Mouse (Mus musculus) heart, embryonic 10.5 days (tissue): Measurements from ENCODE around the gene Ppl. TPM values are rescaled to one million over a fixed set of nuclear protein-coding genes. Genes with fewer than 3 reads are reported as not detected.

Experiments
- DNase-seq: peaks from one replicate; pipeline ENCODE4 v3.0.0-alpha.2; 2017; ENCODE audit warnings: low spot score
- H3K27ac ChIP-seq: fragments of 300-500 bp; sonication (generic); 2 replicates; pipeline ENCODE4 v1.5.1; 2016; ENCODE audit warnings: mild to moderate bottlenecking
- H3K27me3 ChIP-seq: fragments of 300-500 bp; sonication (generic); 2 replicates; pipeline ENCODE4 v1.6.1; 2016; ENCODE audit warnings: mild to moderate bottlenecking; ENCODE audit not compliant: poor library complexity, insufficient read depth, severe bottlenecking
- H3K36me3 ChIP-seq: fragments of 300-500 bp; sonication (generic); 2 replicates; pipeline ENCODE4 v1.6.1; 2016; ENCODE audit warnings: mild to moderate bottlenecking, moderate library complexity
- H3K4me1 ChIP-seq: fragments of 300-500 bp; sonication (generic); 2 replicates; pipeline ENCODE4 v1.6.1; 2016; ENCODE audit warnings: mild to moderate bottlenecking
- H3K4me3 ChIP-seq: fragments of 300-500 bp; sonication (generic); 2 replicates; pipeline ENCODE4 v1.5.1; 2016; ENCODE audit warnings: mild to moderate bottlenecking, moderate library complexity
- H3K9me3 ChIP-seq: fragments of 300-500 bp; sonication (generic); 2 replicates; pipeline ENCODE4 v1.6.1; 2016; ENCODE audit warnings: mild to moderate bottlenecking, moderate library complexity
- WGBS: fragments of 180-500 bp; shearing (Covaris S2); methylation state at CpG from one replicate; pipeline ENCODE4 v1.1.7; 2016; 5-methylcytosine and 5-hydroxymethylcytosine counted together
- polyA plus RNA-seq: library from polyadenylated mRNA; unstranded; fragments of >200 nt; fragmentation: Nextera tagmentation; extraction: Ambion mirVana; gene quantifications from 2 replicates; pipeline ENCODE4 v1.2.1, GENCODE M21; 2016

The Ppl gene
- polyA plus RNA-seq, 1 experiment from 2014 or later: 2.7 TPM

DNA sequence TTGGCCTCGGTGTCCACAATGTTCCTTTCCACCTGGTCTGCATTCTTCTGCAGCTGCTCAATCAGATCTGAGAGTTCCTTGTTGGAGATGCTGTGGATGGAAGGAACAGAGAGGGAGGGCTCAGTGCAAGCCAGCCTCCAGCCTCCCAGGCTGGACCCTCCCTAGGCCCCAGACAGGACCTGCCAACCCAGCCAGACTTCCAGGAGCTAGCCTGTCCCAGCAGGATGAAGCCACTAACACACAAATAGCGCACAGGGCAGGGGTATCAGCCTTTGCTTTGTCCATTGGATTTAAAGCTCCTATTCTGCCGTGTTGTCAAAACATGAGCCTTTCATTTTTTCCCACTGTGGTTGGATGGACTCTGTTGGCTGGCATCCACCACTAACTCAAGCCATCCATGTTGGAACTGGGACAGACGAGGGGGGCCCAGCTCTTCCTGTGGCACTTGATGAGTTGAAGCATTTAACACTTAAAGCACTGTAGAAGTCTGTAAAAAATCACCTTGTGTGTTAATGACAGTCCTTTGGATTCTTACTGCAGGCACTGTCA lies 19.1 kb downstream of the Ppl start:
- H3K36me3 ChIP-seq: no peaks in the 10 kb centered on the region
- H3K4me3 ChIP-seq: no peak overlapping the region
- peaks cover 25% of the 10 kb centered on the region for H3K4me1 ChIP-seq
- no peak for DNase-seq
- peaks cover 6% of the 10 kb centered on the region; the same call in 1 of the 2 replicates for H3K27me3 ChIP-seq
- no peaks in the 10 kb centered on the region for H3K9me3 ChIP-seq
- 67% methylated on average over 4 of the region's 4 CpGs for WGBS
- H3K27ac ChIP-seq: no peak overlapping the region

- Histone ChIP-seq H3K9me3 (no peaks in the 10 kb centered on the region), H3K27ac (no peak overlapping the region), H3K4me1 (peaks cover 25% of the 10 kb centered on the region), H3K27me3 (peaks cover 11% of the 10 kb centered on the region; the same call in 1 of the 2 replicates), H3K36me3 (no peaks in the 10 kb centered on the region), H3K4me3 (no peak overlapping the region)
- 82% methylated on average over 3 of the region's 3 CpGs for WGBS
- DNase-seq: no peak
Measured at GRCm38 (mm10) chr16:5111021-5111420, 21.2 kb downstream of the Ppl start.

DNA sequence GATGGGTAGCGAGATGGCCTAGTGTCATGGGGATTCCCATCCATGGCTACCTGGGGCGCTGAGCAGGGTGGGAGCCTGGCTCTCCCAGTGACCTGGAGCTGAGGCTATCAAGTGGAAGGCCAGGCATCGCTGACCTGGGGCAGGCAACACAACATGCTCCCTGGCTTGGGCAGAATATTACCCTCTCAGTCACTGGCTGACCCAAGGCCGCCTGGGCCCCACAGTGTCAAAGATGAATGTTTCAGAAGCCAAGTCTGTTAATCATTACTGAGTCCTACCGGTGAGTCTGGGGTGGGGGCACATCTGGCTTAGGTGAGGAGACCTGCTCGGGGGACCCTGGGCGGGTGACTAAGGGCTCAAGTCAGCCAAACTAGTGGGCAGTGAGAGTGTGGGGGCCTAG lies 22.3 kb downstream of the Ppl start:
- Histone ChIP-seq H3K4me1 (peaks cover 17% of the 10 kb centered on the region), H3K27ac (no peak overlapping the region), H3K36me3 (no peaks in the 10 kb centered on the region), H3K27me3 (0 out of 2 replicates have a peak, but pooled peaks cover 5% of the 10 kb centered on the region), H3K9me3 (no peaks in the 10 kb centered on the region), H3K4me3 (no peak overlapping the region)
- 80% methylated on average over 7 of the region's 7 CpGs for WGBS
- DNase-seq: no peak

DNA sequence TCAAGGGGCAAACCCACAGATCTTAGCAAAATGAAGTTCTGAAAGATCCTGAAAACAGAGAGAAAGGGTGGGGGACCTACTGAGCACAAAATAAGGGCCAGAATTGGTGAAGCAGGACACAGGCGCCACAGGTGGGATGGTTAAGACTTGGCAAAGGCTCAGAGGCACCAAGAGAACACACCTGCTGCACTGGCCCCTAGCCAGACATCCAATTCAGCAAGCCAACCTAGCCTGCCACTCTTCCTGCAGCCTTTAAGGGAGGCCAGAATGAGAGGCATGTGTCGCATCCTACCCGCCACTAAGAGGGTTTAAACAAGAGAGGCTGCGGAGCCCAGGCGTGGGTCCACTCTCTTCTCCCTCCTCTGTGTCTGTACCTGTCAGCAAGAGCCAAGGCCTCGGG lies 31.2 kb downstream of the Ppl start:
- Histone ChIP-seq H3K27ac (no peak overlapping the region), H3K4me3 (no peak overlapping the region), H3K4me1 (no peaks in the 10 kb centered on the region), H3K27me3 (peaks cover 11% of the 10 kb centered on the region; the same call in 1 of the 2 replicates), H3K36me3 (no peaks in the 10 kb centered on the region), H3K9me3 (no peaks in the 10 kb centered on the region)
- no peak for DNase-seq
- 57% methylated on average over 6 of the region's 6 CpGs for WGBS

DNA sequence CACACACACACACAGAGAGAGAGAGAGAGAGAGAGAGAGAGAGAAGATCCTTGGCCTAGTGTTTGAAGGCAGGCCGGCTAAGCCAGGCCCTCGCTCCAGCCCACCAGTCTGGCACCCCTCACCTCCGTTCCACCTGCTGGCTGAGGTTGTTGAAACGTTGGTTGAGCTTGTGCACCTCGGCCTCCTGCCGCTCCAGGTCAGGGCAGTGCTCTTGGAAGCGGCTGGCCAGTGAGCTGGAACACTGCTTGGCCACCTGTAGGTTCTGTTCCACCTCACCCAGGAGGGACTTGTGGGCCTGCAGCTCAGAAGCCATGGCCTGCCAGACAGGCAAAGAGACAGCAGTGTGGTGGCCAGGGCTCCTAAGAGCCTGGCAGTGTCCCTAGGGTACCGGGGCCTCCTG lies 35.7 kb downstream of the Ppl start:
- no peaks in the 10 kb centered on the region for H3K4me1 ChIP-seq

DNA sequence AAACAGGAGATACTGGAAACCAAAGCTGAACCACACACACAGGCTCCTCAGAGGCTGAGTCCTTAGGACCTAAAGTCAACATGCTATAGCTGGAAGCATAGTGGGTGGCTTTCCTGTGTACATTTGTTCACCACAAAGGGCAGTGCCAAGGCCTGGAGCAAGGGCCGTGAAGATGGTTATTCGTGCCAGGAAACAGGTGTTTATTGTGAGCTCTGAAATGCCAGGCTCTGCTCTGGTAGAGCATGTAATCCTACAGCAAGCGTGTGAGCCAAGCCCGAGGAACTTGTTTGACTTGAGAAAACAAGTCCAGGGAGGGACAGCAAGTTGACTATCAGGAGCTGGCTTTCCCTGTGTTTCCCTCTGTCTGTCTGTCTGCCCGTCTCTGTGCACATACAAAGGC lies 38.9 kb downstream of the Ppl start:
- peaks cover 6% of the 10 kb centered on the region; the same call in 1 of the 2 replicates for H3K4me1 ChIP-seq
- WGBS: 89% methylated on average over 5 of the region's 5 CpGs
- H3K27ac ChIP-seq: no peak overlapping the region

More for the DNA sequence above, 35.7 kb downstream of the Ppl start:
- Histone ChIP-seq H3K27me3 (0 out of 2 replicates have a peak, but pooled peaks cover 6% of the 10 kb centered on the region), H3K9me3 (no peaks in the 10 kb centered on the region), H3K27ac (no peak overlapping the region), H3K36me3 (no peaks in the 10 kb centered on the region), H3K4me3 (no peak overlapping the region)
- DNase-seq: no peak
- 79% methylated on average over 8 of the region's 8 CpGs for WGBS

DNA sequence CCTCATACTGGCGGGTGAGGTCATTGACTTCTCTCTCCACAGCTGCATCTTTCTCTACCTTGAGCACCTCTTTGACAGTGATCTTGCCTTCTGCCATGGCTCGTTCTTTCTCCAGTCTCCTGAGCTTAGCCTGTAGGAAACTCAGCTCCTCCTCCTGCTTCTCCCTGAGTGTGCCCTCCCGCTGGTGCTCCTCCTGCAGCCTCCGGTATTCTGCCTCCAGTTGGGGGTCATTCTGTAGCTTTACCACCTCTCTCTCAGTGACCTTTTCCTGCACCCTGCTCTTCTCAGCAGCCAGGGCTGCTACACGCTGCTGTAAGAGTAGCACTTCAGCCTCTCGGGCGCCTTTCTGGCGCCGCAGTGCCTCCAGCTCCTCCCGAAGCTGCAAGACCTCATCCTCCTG lies 43.2 kb downstream of the Ppl start:
- H3K4me1 ChIP-seq: peaks cover 6% of the 10 kb centered on the region; the same call in 1 of the 2 replicates
- H3K27me3 ChIP-seq: no peaks in the 10 kb centered on the region
- H3K36me3 ChIP-seq: peaks cover 49% of the 10 kb centered on the region
- DNase-seq: no peak
- H3K27ac ChIP-seq: no peak overlapping the region
- WGBS: 55% methylated on average over 10 of the region's 10 CpGs
- H3K9me3 ChIP-seq: no peaks in the 10 kb centered on the region
- H3K4me3 ChIP-seq: 0 out of 2 replicates have a peak overlapping the region, but pooled peaks have one; percentile 16

More for the DNA sequence above, 38.9 kb downstream of the Ppl start:
- Histone ChIP-seq H3K36me3 (peaks cover 6% of the 10 kb centered on the region), H3K27me3 (no peaks in the 10 kb centered on the region), H3K9me3 (no peaks in the 10 kb centered on the region), H3K4me3 (no peak overlapping the region)
- no peak for DNase-seq

DNA sequence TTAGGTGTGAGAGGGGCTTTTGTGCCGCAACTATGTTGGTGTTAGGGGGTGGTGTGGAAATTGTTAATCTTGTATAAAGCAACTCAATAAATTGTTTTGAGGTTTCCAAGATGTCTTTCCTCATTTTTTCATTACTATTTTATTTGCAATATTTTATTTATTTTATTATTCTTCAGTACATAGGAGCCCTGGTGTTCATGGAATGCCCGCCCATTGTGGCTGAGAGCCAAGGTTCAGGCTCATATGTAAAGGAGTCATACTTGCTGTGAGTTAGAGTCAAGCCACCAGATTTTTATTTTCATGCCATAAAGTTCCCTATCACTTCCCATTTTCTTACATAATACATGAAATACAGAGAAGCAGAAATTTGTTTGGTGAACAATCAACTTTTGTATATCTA lies 46.0 kb downstream of the Ppl start:
- H3K36me3 ChIP-seq: peaks cover 76% of the 10 kb centered on the region
- no peak overlapping the region for H3K27ac ChIP-seq

GRCm38 (mm10) chr16:5085196-5085595 lies 47.0 kb downstream of the Ppl start:
- H3K4me3 ChIP-seq: no peak overlapping the region
- H3K9me3 ChIP-seq: no peaks in the 10 kb centered on the region
- peaks cover 78% of the 10 kb centered on the region for H3K36me3 ChIP-seq
- no peak overlapping the region for H3K27ac ChIP-seq
- no peaks in the 10 kb centered on the region for H3K27me3 ChIP-seq
- 94% methylated on average over 4 of the region's 4 CpGs for WGBS
- no peak for DNase-seq
- no peaks in the 10 kb centered on the region; the same call in 1 of the 2 replicates for H3K4me1 ChIP-seq

More for the DNA sequence above, 46.0 kb downstream of the Ppl start:
- DNase-seq: no peak
- WGBS: 97% methylated on average over 2 of the region's 2 CpGs
- peaks cover 6% of the 10 kb centered on the region; the same call in 1 of the 2 replicates for H3K4me1 ChIP-seq
- no peaks in the 10 kb centered on the region for H3K27me3 ChIP-seq
- no peaks in the 10 kb centered on the region for H3K9me3 ChIP-seq
- no peak overlapping the region for H3K4me3 ChIP-seq

- 87% methylated on average over 5 of the region's 5 CpGs for WGBS
- no peaks in the 10 kb centered on the region for H3K9me3 ChIP-seq
- no peaks in the 10 kb centered on the region for H3K27me3 ChIP-seq
- no peak for DNase-seq
- no peak overlapping the region for H3K4me3 ChIP-seq
- no peaks in the 10 kb centered on the region for H3K4me1 ChIP-seq
- no peak overlapping the region for H3K27ac ChIP-seq
- H3K36me3 ChIP-seq: peaks cover 89% of the 10 kb centered on the region
Measured at GRCm38 (mm10) chr16:5074341-5074740, 57.9 kb downstream of the Ppl start.

GRCm38 (mm10) chr16:5071974-5072373 lies 60.2 kb downstream of the Ppl start:
- Histone ChIP-seq H3K36me3 (peaks cover 78% of the 10 kb centered on the region), H3K4me3 (no peak overlapping the region), H3K27me3 (no peaks in the 10 kb centered on the region), H3K9me3 (no peaks in the 10 kb centered on the region), H3K27ac (no peak overlapping the region), H3K4me1 (no peaks in the 10 kb centered on the region)
- DNase-seq: no peak
- 92% methylated on average over 7 of the region's 7 CpGs for WGBS

DNA sequence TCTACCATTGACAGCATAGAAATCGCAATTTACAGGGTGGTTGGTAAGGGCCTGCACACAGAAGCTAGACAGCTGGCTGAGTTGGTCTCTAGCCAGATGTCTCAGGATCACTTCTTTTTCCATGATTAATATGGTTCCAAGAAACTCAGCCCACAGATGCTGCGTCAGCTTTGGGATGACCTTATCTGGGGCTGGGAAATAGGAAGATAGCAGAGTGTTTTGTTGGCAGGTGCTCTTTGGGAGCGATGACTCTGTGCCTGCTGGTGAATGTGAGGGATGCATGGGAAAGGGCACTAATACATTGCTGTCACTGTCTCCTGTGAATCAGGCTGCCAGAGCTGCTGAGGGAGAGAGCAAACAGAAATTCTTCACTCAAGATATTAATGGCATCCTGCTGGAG lies 61.9 kb downstream of the Ppl start:
- H3K4me1 ChIP-seq: no peaks in the 10 kb centered on the region
- WGBS: 78% methylated on average over 3 of the region's 3 CpGs
- no peaks in the 10 kb centered on the region for H3K27me3 ChIP-seq
- DNase-seq: no peak
- H3K36me3 ChIP-seq: peaks cover 76% of the 10 kb centered on the region
- no peak overlapping the region for H3K27ac ChIP-seq
- no peak overlapping the region for H3K4me3 ChIP-seq
- no peaks in the 10 kb centered on the region for H3K9me3 ChIP-seq

DNA sequence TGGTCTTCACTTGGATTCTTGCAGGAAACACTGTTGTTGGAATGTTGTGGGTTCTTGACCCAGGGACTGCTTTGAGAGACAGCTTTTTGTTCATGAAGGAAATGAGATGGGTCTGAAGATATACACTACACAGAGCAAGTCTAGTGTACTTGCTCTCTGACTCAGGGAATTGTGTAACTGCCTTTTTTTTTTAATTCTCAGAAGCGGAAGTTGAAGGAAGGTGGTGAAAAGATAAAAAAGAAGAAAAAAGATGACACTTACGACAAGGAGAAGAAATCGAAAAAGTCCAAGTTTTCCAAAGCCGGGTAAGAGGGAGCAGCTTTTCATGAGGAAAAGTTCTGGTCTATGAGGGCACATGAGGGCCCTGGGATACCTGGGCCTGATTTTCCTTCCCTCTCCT lies 68.7 kb downstream of the Ppl start:
- no peak overlapping the region for H3K27ac ChIP-seq
- no peak for DNase-seq
- no peaks in the 10 kb centered on the region for H3K9me3 ChIP-seq
- H3K27me3 ChIP-seq: no peaks in the 10 kb centered on the region
- H3K4me1 ChIP-seq: no peaks in the 10 kb centered on the region
- WGBS: 94% methylated on average over 4 of the region's 4 CpGs
- no peak overlapping the region for H3K4me3 ChIP-seq
- peaks cover 72% of the 10 kb centered on the region for H3K36me3 ChIP-seq

DNA sequence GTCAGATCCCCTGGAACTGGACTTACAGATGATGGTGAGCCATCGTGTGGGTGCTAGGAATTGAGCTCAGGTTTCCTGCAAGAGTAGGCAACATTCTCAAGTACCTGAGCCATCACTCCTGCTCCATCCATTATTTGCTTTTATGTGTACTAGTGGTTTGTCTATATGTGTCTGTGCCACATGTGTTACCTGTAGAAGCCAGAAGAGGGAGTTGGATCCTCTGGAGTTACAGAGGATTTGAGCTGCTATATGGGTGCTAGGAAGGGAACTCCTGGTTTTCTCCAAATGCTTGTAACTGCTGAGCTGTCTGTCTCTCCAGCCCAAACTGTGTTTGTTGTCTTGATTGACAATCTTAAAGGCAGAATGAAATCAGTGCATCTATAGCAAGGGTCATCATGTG lies 74.1 kb downstream of the Ppl start:
- no peaks in the 10 kb centered on the region for H3K9me3 ChIP-seq
- no peak overlapping the region for H3K4me3 ChIP-seq
- DNase-seq: no peak
- H3K36me3 ChIP-seq: peaks cover 64% of the 10 kb centered on the region
- no peaks in the 10 kb centered on the region for H3K27me3 ChIP-seq
- H3K4me1 ChIP-seq: no peaks in the 10 kb centered on the region
- 94% methylated on average over 1 of the region's 1 CpGs for WGBS
- no peak overlapping the region for H3K27ac ChIP-seq
